Mouse (Mus musculus) lung, postnatal 0 days (tissue): Measurements from ENCODE around the gene Bod1l.

ENCODE experiments used
- CTCF ChIP-seq: IDR thresholded peaks from 2 replicates; pipeline ENCODE4 v1.5.1; 2016; ENCODE audit warnings: antibody characterized with exemption, mild to moderate bottlenecking
- EP300 ChIP-seq: IDR thresholded peaks from 2 replicates; pipeline ENCODE4 v1.6.1; 2016; ENCODE audit warnings: antibody characterized with exemption, mild to moderate bottlenecking, control low read depth

GRCm38 (mm10) chr5:41775728-41776127 is 68.4 kb downstream of the Bod1l start:
- TF ChIP-seq CTCF: no peak
- no peak for TF ChIP-seq EP300
